Mouse (Mus musculus) G1E (cell line): ENCODE results near the gene 1110059E24Rik. TPM values are rescaled to one million over a fixed set of nuclear protein-coding genes. Genes with fewer than 3 reads are reported as not detected.

Experiments
- ATAC-seq: 2 replicates; pipeline ENCODE4 v1.8.0; 2016; ENCODE audit warnings: mild to moderate bottlenecking; ENCODE audit not compliant: insufficient number of reproducible peaks, poor library complexity, low FRiP score, severe bottlenecking; ENCODE audit errors: extremely low read depth
- DNase-seq: peaks from one replicate; pipeline ENCODE4 v3.0.0; 2012; ENCODE audit warnings: low spot score
- H3K27me3 ChIP-seq: 2 replicates; pipeline ENCODE4 v1.6.1; 2012; ENCODE audit warnings: mild to moderate bottlenecking, low read length, inconsistent platforms; ENCODE audit not compliant: insufficient read depth
- H3K36me3 ChIP-seq: replicated peaks from 2 replicates; pipeline ENCODE3; 2012; ENCODE audit warnings: mild to moderate bottlenecking, inconsistent platforms
- H3K4me1 ChIP-seq: 2 replicates; pipeline ENCODE4 v1.6.1; 2012; ENCODE audit warnings: low read depth, low read length, inconsistent platforms, mixed read lengths; ENCODE audit not compliant: insufficient read depth
- H3K4me3 ChIP-seq: 2 replicates; pipeline ENCODE4 v1.5.1; 2012; ENCODE audit warnings: low read depth, mild to moderate bottlenecking, inconsistent platforms, low read length, moderate library complexity, mixed read lengths
- H3K9me3 ChIP-seq: replicated peaks from 2 replicates; pipeline ENCODE4 v1.6.1; 2012; ENCODE audit warnings: inconsistent platforms
- CTCF ChIP-seq: IDR thresholded peaks from 2 replicates; pipeline ENCODE4 v1.5.1; 2012; ENCODE audit warnings: low read depth, low read length, inconsistent platforms, mixed read lengths
- GATA1 ChIP-seq: IDR thresholded peaks from 2 replicates; pipeline ENCODE4 v1.6.1; 2012; ENCODE audit warnings: borderline replicate concordance, low read length, inconsistent platforms, mixed read lengths
- GATA2 ChIP-seq: IDR thresholded peaks from 2 replicates; pipeline ENCODE4 v1.6.1; 2012; ENCODE audit warnings: low read depth, low read length, inconsistent platforms, borderline replicate concordance
- POLR2AphosphoS5 ChIP-seq: IDR thresholded peaks from 2 replicates; pipeline ENCODE4 v1.6.1; 2012; ENCODE audit warnings: low read depth, low read length, inconsistent platforms; ENCODE audit not compliant: insufficient replicate concordance
- TAL1 ChIP-seq: conservative IDR thresholded peaks from 2 replicates; pipeline ENCODE4 v1.6.1; 2012; ENCODE audit warnings: low read depth, low read length, inconsistent platforms, mixed read lengths
- polyA plus RNA-seq: library from polyadenylated mRNA; stranded (reverse); fragments of >175 nt; gene quantifications from 2 replicates; pipeline ENCODE4 v1.2.3, GENCODE M21; 2012
- total RNA-seq, 2 experiments: library from RNA; stranded (forward) in 1 of 2; stranded (reverse) in 1 of 2; fragments of 200-1000 nt in 1 of 2; fragments of >200 nt in 1 of 2; fragmentation: Nextera tagmentation in 1 of 2; gene quantifications; 2 replicates each; pipeline ENCODE4 v1.2.3; 2014 to 2017

Gene 1110059E24Rik
- total and polyA plus RNA-seq, 3 experiments, result 0.94 to 41.1 (median 23.9) TPM

DNA sequence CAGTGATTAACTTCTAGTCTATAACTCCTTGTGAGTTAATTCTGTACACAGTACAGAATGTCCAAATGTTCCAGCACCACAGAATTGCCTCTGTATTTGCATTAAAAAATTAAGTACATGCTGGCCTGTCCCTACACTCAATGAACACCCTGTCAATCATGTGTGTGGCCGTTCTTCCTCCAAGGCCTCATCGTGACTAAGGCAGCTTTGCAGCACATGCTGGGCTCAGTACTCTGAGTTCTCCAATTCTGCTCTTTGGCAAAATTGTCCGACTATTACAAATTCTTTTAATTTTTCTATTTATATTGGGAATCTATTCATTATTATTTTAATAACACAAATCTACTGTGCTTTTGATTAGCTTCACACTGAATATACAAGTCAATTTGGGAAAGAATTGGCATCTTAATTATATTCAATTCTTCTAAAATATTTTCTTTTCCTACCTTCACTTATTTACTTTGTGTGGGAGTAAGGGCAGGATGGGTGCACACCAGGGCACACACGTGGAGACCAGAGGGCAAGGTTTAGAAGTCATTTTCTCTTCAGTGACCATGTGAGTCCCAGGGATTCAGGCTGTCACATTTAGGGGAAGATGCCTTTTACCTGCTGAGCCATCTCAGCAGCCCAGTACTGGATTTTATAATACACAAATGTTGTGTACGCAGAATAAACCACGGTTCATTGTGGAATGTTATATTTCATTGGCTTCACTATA is 26.3 kb downstream of the 1110059E24Rik start:
- DNase-seq, result no peak
- peaks cover 13% of the 10 kb centered on the region for H3K4me1 ChIP-seq
- no peaks in the 10 kb centered on the region for H3K9me3 ChIP-seq
- H3K36me3 ChIP-seq, result peaks cover 6% of the 10 kb centered on the region
- TF ChIP-seq TAL1 (no peak), GATA1 (no peak), POLR2AphosphoS5 (no peak), GATA2 (no peak), CTCF (no peak)
- ATAC-seq, result no peak
- H3K4me3 ChIP-seq, result no peak overlapping the region
- H3K27me3 ChIP-seq, result no peaks in the 10 kb centered on the region

DNA sequence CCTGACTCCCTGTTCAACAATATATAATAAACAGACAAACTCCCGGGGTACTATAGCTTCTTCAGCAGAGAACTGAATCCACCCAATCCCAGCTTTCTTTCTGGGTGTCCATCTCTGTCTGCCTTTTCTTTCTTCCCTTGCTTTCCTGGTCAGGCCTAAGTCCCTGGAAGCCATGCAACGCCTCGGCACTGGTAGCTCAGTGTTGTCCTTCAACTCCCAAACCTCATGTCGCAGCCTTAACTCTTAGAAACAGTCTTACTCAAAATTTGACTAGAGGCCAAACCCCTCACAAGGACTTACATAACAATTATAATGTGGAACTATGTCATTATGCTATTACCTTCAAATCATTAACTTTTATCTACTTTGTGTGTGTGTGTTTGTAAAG is 28.6 kb downstream of the 1110059E24Rik start:
- no peaks in the 10 kb centered on the region for H3K36me3 ChIP-seq
- TF ChIP-seq POLR2AphosphoS5 (no peak), CTCF (no peak), TAL1 (no peak), GATA1 (no peak), GATA2 (no peak)
- no peak for ATAC-seq
- H3K9me3 ChIP-seq, result no peaks in the 10 kb centered on the region
- peaks cover 7% of the 10 kb centered on the region for H3K4me1 ChIP-seq
- no peak for DNase-seq
- no peak overlapping the region for H3K4me3 ChIP-seq
- no peaks in the 10 kb centered on the region for H3K27me3 ChIP-seq

DNA sequence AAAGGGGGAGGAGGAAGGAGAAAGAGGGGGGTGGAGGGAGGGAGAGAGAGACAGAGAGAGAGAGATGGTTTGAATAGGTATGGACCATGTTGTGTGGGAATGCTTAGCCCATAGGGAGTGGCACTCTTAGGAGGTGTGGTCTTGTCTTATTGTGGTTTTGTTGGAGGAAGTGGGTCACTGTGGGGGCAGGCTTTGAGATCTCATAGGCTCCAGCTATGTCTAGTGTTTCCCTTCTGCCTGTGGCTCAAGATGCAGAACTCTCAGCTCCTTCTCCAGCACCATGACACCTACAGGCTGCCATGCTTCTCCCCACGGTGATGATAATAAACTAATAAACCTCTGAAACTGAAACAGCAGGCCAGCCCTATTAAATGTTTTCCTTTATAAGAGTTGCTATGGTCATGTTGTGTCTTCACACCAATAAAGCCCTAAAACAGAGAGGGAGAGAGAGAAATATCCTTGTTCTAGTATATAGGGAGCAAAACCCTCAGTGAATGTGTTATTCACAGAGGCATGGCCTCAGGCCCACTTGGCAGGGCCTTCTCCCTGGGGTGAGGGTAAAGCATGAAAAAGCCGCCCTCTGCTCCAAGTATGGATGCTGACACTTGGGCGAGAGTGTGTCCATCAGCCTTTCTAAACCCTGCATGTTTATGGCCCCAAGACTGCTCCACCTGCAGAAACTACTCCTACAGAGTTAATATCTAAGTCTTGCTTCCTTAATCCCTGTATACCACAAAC is 29.2 kb downstream of the 1110059E24Rik start:
- Histone ChIP-seq H3K36me3 (no peaks in the 10 kb centered on the region), H3K27me3 (no peaks in the 10 kb centered on the region), H3K9me3 (no peaks in the 10 kb centered on the region), H3K4me1 (peaks cover 7% of the 10 kb centered on the region), H3K4me3 (no peak overlapping the region)
- ATAC-seq (peak; percentile 22; the same call in 1 of the 2 replicates), DNase-seq (no peak)
- TF ChIP-seq POLR2AphosphoS5, result no peak
- no peak for TF ChIP-seq GATA2
- no peak for TF ChIP-seq GATA1
- no peak for TF ChIP-seq CTCF
- no peak for TF ChIP-seq TAL1

DNA sequence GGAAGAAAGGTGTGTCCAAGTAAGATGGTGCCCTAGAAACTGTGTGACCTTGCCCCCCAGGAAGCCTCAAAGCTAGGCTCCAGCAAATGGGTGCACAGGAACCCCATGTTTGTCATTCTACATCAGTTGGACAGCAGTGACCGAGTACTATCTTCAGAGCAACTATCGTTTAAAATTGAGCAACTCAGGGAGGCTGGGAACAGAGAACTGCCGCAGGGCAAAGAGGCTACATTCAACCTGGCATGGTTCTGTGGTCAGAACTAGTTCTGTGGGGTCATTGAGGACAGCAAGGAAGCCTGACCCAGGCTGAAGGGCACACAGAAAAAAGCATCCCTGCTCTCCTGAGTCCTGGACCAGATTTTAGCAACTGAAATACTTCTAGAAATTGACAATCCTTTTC is 37.0 kb downstream of the 1110059E24Rik start:
- H3K4me3 ChIP-seq, result no peak overlapping the region
- TF ChIP-seq POLR2AphosphoS5, result no peak
- TF ChIP-seq GATA2, result no peak
- TF ChIP-seq GATA1, result no peak
- no peak for TF ChIP-seq TAL1
- no peak for TF ChIP-seq CTCF
- DNase-seq (no peak), ATAC-seq (no peak)
- H3K36me3 ChIP-seq, result peaks cover 20% of the 10 kb centered on the region
- no peaks in the 10 kb centered on the region for H3K27me3 ChIP-seq
- no peaks in the 10 kb centered on the region for H3K4me1 ChIP-seq
- no peaks in the 10 kb centered on the region for H3K9me3 ChIP-seq

DNA sequence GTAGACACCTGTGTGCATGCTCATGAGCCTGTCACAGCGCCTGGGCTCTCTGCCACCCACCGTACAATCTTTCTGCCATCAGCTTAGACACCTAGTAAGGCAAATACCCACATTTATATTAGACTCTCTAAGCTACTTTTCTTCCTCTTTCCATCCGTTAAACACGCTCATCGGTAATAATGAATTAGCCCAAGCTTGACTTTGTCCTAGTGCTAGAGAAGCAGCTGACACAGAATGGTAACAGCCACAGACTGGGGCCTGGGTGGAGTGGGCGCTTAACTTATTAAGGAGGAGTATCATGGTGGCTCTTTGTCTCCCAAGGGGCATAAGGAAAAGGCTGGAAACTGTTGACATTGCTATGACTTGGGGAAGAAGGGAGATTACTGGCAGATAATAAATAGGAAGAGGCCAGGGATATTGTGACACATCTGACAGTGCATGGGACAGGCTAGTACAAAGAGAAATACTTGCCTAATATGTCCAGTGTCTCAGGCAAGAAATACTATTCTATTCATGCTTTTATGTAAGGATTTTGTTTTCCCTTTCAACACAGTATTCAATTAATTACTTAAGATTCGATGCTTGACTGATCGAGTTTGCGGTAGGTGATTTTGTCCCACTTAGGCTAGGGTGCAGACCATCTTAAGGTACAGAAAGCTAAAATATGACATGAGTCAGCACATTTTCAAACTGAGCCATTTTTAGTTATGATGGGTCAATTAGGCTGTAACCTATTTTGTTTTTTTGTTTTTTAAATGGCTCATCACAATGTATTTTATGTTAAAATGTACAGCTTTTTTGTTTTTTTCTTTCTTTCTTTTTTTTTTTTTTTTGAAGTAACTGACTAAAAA is 40.8 kb downstream of the 1110059E24Rik start:
- no peak for DNase-seq
- no peaks in the 10 kb centered on the region for H3K9me3 ChIP-seq
- no peak for ATAC-seq
- no peaks in the 10 kb centered on the region for H3K27me3 ChIP-seq
- peaks cover 20% of the 10 kb centered on the region for H3K36me3 ChIP-seq
- H3K4me1 ChIP-seq, result no peaks in the 10 kb centered on the region
- H3K4me3 ChIP-seq, result no peak overlapping the region
- TF ChIP-seq CTCF, result no peak
- no peak for TF ChIP-seq TAL1
- no peak for TF ChIP-seq GATA1
- TF ChIP-seq GATA2, result no peak
- TF ChIP-seq POLR2AphosphoS5, result no peak

DNA sequence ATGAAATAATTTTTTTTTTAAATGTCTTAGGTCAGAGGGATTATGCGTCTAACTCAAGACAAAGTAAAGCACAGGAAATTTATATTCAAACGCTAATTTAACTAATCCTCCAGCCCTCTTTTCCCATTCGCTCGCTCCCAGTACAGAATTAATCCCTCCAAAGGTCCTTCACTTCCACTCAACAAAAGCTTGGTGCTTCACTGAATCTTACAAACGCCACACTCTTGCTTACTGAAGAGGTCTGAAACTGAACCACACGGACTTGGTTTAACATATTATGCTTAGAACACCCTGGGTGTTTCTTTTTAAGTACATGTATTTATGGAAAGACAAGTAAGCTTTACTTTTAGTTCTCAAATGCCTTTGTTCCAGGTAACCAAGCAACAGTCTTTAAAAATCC is 41.5 kb downstream of the 1110059E24Rik start:
- no peaks in the 10 kb centered on the region for H3K9me3 ChIP-seq
- peaks cover 17% of the 10 kb centered on the region for H3K36me3 ChIP-seq
- no peaks in the 10 kb centered on the region for H3K4me1 ChIP-seq
- H3K4me3 ChIP-seq, result no peak overlapping the region
- no peaks in the 10 kb centered on the region for H3K27me3 ChIP-seq
- DNase-seq (no peak), ATAC-seq (no peak)
- TF ChIP-seq GATA2 (no peak), POLR2AphosphoS5 (no peak), TAL1 (no peak), CTCF (no peak), GATA1 (no peak)
